Mouse (Mus musculus) ovary, adult 18-20 months (tissue): ENCODE measurements around the gene Atp2c1.

Experiments
- DNase-seq: peaks from one replicate; pipeline ENCODE4 v3.0.0; 2022; ENCODE audit warnings: low spot score, mixed read lengths

The Atp2c1 gene

DNA sequence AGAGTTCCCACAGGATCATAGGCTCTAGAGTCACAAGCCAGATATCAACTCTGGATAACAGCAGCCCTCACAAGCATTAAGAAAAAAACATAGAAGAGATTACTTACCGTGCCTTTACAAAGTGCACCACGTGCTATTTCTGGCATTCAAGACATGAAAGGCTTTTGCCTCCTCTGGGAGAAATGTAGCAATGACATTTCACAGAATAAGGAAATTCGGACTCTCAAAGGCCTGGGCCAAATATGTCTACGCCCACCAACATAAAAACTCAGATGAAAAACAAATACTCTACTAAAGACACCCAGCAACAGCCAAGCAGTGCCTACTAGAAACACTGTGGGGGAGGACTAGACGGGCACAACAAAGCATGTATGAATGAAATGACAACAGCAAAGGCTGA lies 38.8 kb downstream of the Atp2c1 start:
- DNase-seq: no peak

DNA sequence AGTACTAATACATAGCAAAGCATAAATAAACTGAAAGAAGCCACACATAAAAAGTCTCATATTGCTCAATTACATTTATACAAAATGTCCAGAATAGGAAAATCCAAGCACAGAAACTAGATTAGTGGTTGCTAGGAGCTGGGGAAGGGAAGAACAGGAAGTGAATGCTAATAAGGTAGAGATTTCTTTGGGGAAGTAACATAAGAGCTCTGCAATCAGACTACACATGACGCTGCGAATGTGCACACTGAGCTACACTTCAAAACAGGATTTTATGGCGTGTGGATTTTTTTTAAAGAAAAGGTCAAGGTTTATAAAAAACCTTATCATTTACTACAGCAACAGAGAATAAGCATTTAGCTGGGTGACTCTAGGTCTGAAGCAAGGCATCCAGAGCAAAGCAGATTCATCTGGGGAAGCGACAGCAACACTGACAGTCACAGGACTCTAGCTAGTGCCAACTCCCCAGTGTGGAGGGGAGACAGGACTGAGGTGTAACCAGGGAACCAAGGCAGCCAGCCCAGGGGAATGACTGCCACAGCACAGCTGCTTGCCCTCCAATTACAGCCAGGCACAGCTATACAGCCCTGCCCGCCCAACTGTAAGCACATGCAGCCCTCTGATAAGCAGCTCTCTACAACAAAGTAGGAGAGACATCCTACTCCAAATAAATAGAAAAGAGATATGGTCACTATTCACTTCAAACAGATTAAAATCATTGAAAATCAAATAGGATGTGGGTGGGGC lies 42.6 kb downstream of the Atp2c1 start:
- no peak for DNase-seq

DNA sequence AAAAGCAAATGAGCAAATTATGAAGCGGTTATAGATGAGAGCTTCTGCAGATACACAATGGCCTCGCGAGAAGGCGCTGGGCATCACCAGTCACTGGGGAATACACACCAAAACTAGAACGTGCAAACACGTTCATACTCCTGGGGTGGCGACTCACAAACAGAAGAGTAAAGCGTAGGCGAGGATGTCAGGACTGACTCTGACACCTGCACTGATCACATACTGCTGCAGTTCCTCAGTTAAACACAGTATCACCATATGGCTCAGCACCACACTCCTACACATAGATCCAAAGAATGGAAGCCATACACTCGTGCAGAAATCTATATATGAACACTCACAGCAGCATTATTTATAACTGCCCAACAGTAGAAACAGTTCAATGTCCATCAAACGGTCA lies 43.2 kb downstream of the Atp2c1 start:
- DNase-seq: no peak

DNA sequence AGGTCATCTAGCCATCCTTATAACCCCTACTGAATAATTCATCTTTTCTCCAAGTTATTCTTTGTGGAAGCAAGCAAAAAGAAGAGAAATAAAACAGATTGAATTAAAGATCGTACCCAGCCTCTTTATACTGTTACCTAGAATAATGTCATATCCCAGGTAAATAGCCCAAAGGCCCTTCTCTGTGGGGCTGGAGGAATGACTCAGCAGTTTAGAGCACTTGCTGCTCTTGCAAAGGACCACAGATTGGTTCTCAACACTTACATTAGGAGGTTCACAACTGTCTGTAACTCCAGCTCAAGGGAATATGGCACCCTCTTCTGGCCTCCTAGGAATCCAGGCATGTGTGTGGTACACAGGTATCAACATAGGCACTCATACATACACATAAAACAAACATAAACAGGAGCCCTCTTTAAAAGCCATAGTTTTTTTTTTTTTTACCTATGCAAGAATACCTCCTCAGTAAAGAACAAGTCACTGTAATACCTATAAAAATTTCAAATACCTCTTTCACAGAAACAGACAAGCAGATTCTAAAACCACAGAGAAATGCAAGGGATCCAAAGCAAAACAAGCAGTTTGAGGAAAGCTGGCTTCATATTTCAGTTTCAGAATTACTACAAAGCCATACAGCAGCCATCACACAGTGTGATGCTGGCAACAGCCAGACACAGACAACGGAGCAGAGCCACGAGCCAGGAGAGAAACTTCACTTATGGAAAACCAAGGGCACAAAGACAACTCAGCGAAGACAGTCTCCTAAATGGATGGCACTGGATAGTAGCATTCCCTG lies 44.2 kb downstream of the Atp2c1 start:
- DNase-seq: no peak

DNA sequence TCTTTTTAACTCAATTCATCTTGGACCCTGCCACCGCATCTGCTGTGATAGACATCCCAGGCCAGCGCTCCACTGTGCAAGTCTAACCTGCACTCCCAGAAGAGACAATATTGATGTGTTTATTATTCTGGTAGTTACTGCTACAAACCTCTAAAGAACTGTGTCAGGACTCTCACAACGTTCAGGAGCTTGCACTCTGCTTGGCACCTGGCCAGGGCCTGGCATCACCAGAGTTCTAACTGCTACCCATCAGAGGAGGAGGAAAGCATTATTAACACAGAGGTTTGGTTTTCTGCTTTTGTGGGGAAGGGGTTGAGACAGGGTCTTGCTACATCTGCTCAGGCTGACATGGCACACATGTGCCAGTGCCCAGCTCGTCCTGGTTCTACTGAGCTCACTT lies 45.0 kb downstream of the Atp2c1 start:
- no peak for DNase-seq

DNA sequence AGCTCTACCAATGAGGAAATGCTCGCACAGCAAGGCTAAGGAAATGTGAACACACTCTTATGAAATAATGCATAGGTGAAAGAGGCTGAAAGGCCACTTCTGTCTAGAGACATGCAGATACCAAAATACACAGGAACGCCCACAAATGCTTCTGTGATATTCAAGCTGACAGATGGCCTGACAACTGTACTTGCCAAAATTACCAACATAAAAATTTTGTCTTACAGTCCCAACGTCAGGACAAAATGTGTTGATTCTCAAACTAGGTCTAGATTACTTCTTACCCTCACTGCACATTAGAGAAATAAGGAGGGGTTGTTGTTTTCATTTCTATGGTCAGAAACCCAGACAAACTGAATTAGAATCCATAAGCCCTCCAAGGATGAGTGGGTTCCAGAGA lies 51.0 kb downstream of the Atp2c1 start:
- no peak for DNase-seq

DNA sequence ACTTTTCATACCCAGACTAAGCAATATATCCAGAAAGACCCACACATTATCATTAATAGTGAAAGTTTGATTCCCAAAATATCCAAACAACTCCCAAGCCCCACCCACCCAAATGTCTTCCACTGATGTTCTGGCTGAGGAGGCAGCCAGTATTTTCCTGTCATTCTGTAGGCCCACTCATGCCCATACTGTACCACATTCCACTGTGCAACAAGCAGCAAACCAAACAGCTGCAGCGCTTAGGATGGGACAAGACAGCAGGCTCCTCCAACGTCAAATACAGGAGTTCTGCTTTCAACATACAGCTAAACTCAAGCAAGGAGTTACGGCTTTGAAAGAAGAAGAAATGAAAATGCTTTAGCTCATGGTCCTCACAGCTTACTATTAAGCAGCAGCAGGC lies 52.2 kb downstream of the Atp2c1 start:
- DNase-seq: no peak

DNA sequence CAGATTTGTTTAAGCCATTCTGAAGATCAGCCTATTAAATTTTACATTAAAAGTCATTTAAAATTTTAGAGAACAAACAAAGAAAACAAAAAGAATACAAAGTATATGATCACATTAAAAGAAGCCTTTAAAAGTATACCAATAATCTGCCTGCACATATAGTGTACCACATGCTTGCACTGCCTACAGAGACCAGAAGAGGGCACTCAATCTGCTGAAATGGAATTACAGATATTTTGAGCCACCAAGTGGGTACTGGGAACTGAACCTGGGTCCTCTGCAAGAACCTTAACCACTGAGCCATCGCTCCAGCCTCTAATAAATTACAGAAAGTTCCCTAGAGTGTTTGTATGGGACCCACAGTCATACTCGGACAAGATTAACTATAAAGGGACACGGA lies 59.3 kb downstream of the Atp2c1 start:
- no peak for DNase-seq

DNA sequence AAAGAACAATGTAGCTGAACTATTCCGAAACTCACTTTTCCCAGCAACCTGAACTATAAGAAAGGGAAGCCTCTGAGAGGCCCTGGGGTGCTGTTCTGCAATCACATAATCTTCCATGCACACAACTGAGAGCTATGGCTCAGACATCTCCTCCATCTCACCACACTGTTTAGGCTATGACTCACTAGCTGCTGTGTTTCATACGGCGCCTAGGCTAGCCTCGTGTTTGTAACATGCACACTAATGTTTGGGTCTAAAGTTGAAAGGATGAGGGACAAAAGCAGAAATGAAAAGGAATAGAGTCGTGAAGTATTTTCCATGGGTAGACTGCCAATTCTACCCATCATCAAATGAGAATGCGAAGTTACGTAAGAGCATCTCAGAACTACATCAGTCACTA lies 65.6 kb downstream of the Atp2c1 start:
- DNase-seq: no peak

DNA sequence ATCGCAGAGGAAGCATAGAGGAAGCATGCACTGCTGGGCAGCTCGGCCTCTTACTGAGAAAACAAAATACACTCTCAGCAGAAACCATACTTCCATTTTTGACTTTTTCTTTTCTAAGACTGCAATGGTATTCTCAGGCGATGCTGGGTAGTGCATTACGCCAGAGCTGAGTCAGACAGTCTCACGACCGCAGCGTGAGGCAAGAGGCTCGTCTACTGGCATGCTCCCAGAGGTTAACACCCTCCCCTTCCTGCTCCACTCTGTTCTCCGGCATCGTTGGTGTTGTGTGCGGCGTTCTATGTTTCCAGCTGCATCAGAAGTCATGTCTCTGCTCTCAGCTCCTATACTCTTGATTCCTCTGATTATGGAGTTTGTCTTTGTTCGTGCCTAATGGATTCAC lies 68.1 kb downstream of the Atp2c1 start:
- no peak for DNase-seq

DNA sequence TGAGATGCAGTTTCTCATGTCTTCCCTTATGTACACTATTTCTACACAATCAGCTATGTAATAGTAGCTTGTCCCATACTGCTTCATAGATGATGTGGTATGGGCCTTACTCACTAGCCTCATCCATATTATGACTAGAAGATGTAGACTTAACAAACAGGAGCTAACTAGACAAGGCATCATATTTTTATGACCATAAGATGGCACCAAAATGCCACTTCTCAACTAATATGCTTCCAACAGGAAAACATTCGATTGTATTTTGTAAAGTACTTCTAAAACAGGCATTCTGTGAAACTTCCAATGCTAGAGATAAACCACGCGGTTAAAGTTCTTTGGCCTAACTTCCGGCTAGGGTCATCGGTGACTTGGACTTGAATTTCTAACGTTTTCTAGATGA lies 118.6 kb downstream of the Atp2c1 start:
- DNase-seq: no peak

DNA sequence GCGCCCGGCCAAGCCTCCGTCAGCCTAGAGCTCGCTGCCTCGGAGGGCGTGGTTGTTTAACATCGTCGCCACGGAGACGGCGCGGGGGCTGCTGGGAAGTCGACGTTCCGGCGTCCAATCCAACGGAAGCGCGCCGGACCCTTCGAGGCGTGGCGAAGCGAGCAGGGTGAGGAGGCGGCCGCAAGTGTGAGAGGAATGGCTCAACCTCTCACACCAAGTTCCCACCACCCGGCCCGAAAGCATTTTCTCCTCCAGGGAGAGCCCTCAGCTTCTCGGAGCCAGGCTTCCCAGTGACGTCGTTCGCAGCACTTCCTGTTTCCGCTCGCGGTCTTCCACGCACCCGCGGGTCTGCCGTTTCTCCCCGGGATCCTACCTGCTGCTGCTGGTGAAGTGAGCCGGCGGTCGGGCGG lies 131.9 kb downstream of the Atp2c1 start, which contains the start of the genes Aste1 and Nek11:
Gene Aste1, plus strand, starts transcription at position 175 of the 410 bp plus-strand sequence.
Gene Nek11, minus strand, starts transcription at position 307 of the 410 bp plus-strand sequence.
- peak; percentile 88 for DNase-seq

DNA sequence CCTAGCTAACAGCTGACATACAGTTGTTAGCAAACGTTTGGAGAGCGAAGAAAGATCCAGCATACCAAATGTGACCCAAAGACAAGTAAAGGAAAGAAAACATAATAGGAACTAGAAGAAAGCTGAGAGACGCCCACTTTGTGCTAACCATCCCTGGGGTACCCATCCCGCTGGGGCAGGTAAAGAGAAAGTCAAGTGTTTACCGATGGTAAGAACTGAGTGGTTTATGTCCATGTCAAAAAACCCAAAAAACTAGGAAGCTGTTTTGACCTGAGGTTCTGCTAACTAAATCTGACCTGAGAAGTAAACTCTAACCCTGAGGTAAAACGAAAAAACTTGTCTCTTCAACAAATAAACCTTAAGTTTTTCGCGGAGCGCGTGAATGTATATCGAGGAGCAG lies 132.4 kb downstream of the Atp2c1 start:
- no peak for DNase-seq

DNA sequence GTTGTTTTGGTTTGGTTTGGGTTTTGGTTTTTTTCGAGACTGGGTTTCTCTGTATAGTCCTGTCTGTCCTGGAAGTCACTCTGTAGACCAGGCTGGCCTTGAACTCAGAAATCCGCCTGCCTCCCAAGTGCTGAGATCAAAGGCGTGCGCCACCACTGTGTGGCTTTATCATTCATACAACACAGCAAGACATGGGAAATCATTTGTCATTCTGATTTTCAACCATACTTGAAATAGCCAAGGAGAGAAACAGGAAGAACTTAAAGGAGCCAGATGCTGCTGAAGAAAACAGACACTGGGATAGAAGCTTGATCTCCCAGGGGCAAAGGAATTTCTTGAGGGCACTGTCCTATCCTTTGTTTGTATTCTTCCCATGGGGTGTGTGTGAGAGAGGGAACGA lies 136.5 kb downstream of the Atp2c1 start:
- no peak for DNase-seq

DNA sequence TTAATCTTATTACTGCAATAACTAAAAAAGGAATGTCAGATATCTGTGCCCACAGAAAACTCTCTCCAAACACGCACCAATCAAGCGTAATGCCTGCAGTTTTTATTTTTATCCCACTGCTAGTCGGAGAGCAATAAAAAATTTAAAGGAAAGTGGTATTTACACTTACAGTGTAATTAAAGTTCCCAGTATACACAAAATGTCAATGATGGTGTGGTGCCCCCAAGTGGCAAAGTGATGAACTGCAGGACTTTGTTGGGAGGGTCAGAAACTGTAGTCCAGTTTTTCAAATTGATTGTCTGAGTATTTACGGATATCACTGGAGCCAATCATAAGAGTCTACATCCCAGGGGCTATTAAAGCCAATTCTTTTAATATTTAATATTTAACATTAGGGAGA lies 137.8 kb downstream of the Atp2c1 start:
- DNase-seq: no peak

DNA sequence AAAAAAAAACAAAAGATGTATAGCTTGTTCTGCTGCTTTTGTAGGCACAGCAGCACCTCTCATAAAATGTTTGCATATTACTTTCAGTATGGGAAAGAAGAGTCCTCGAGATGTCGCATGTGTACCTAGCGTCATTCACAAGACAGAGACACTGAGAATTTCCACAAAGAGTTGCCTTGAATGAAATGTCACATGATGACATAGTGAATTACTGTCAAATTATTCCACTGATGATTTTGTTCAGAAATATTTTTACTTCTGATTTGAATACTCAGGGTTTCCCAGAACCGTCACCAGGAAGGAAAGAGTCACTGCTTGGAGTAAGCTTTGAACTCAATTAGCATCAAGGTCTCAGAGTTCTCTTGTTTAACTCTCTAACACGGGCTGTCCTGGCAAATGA lies 139.7 kb downstream of the Atp2c1 start:
- DNase-seq: no peak

DNA sequence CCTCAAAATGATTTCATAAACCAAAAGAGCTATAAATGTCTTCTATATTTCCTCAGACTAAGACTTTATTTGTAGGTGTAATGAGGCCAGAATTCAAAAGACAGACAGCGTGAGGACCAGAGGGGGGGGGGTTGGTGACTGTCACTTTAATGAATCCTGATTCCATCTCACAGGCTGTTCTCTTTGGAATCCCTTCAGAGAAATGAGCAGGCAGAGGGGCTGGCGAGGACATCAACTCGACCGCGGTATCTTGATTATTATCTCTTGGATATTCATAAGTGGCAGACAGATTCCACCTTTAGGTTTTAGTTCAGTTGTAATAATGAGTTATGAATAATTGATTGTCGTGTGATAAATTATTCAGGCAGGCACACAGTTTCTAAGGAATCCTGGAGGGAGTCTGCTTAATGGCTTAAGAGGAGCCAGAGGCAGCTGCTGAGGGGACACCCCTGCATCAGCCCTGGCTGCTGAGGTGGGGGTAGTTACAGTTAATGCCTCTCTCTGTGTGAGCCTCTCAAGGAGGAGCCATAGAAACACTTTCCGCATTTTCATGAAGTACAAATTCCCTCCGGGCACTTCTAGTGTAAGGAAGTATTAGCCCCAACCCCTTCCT lies 147.5 kb downstream of the Atp2c1 start:
- no peak for DNase-seq

DNA sequence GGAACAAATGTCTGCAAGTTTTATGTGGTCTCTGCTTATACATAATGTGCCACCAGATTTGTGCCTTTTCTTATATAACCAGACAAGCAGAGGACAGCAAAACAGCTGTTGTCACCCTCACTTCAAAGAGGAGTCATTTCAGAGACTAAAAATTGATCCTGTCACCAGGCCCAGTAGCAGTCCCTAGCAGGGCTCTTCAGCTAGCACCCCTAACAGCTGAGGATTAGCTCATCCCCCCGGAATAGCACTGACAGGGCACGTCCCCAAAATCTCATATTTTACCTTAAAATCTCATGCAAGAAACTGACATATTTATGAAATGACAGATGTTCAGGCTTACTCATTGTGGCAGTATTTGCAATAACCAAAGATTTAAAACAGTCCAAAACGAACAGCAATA lies 149.5 kb downstream of the Atp2c1 start:
- DNase-seq: no peak

DNA sequence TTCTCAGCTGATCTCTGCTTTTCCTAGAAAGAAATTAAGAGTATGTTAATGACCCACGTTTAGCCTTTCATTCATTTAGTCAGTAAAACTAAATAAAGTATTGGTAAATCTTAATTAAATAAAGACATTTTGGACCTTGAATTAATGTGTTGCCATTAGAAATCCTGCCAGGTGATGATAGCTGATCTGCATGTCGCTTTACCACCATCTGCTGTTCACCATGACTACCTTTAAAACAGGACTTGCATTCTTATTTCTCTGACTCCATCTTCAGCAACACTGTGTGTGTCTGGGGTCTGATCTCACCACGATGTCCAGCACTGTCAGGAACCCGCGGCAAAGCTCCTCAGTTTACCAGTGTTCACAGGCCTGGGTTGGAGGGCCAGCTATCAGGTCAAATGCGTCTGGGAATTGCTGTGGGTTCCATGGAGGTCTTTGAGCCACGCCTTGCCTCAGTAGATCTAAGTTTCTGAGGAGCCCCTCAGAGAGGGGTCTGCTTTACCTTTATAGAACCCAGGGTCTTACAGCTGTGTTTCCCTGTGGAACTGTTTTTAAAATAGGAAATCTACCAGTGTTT lies 150.1 kb downstream of the Atp2c1 start:
- no peak for DNase-seq

DNA sequence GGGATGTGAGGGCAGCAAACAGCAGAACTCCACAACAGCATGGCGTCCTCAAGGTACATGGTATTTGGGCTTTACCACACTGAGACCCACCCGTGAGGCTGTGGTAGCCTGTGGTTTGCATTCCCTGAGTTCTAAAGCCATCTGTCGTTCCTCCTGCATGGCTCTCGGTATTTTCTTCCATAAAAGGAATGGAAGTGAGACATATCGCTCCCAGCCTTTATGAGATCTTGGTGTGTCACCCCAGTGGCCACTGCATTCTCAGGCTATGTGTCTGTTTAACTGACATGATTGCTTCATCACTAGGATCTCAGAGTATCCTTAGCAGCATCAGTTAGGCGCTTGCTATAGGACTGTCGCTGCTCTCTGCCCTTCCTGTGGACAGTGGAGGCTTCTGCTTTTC lies 150.7 kb downstream of the Atp2c1 start:
- no peak for DNase-seq

DNA sequence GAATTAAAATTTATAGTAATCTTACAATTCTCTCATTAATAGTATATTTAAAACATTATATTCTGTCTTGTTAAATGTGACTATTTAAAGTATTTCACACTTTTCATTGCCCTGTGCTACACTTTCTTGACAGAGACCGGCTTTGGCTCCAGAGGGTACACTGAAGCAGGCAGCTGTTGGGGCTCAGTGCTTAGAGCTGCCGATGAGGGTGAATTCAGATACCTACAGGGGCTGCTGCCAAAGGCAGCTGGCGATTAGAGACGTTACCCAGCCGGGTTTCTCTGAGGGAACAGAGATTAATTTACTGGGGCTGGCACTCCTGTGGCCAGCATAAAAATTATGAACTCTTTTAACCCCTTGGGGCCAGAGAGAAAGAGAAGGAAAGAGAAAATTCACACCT lies 152.8 kb downstream of the Atp2c1 start:
- no peak for DNase-seq

DNA sequence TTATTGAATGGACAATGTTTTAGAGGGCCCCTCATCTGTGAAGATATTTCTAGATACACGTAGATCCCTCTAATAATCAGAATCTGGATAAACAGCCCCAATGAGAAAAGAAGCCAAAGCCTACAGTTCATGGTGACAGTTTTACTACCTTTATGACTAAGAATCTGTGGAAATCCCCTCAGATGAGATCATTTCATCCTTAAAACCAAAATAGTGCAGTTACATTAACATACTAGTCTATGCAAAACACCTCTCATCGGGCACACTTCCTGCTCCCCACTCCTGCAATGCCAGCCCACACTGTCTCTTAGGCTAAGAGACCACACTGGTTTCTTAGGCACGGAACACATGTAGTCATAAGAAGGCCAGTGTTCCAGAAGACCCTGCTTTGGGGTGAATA lies 158.5 kb downstream of the Atp2c1 start:
- no peak for DNase-seq

DNA sequence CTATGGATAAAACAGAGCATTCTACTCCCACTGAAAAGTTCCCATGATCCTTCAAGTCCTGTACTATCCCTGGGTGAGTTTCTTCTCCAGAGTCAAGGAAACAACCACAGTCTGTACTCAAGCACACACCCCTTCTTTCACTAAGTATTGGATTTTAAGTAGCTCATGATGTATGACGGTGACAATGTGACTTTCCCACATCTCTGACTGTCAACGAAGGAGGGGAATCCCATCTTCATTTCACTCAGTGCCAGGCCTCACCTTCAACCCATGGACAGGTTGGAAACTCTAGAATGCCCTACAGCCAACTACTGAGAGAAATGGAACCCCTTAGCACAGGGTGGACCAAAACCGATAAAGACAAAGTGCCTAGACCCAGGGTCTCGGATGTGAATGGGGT lies 160.9 kb downstream of the Atp2c1 start:
- DNase-seq: no peak
